Mouse (Mus musculus) brain, adult 2 months (tissue): ENCODE data around the gene Zfp39.
A peak's percentile ranks its signal among the peaks of the same experiment; 100 is the strongest.
"Not testable (repeated sequence)": the region's sequence is repeated elsewhere in the genome, so short reads cannot be mapped to it uniquely, and the experiment has no call there.

Source experiments
- DNase-seq: peaks from one replicate; pipeline ENCODE4 v3.0.0; 2011; ENCODE audit warnings: low read depth, low spot score

The Zfp39 gene

DNA sequence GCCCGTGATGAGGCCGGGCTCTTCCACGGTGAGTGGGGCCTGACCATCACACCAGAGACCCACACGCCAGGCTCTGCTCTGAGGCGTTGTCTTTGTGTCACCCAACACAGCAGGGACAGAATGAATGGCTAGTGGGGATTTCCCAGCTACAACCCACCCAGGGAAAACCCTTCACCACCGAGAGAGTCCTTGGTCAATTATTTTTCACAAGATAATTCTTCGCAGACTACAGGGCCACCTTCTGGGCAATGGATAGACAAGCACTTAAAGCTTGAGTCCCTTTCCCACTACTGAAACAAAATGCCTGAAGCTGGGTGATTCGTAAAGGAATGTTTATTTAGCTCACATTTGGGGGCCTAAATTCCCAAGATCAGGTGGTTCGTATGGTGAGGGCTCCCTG, 18.4 kb upstream of the Zfp39 start:
- no peak for DNase-seq

DNA sequence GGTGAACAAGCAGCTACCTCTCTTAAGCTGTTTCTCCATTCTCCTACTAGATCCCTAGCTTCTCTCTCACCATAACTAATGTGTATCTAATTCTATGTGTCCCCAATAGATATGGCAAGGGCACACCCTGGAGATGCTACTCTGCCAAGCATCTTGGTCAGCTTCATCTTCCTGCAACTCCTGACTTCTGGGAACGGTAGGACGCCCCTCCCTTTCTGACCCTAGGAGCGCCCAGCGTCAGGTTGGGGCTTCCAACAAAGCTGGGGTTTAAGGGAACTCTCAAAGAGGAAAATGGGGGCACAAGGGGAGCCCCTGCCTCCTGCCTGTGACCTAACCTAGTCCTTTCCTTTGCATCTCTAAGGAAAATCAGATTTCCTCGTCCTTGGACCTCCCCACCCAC, 14.7 kb upstream of the Zfp39 start:
- no peak for DNase-seq

DNA sequence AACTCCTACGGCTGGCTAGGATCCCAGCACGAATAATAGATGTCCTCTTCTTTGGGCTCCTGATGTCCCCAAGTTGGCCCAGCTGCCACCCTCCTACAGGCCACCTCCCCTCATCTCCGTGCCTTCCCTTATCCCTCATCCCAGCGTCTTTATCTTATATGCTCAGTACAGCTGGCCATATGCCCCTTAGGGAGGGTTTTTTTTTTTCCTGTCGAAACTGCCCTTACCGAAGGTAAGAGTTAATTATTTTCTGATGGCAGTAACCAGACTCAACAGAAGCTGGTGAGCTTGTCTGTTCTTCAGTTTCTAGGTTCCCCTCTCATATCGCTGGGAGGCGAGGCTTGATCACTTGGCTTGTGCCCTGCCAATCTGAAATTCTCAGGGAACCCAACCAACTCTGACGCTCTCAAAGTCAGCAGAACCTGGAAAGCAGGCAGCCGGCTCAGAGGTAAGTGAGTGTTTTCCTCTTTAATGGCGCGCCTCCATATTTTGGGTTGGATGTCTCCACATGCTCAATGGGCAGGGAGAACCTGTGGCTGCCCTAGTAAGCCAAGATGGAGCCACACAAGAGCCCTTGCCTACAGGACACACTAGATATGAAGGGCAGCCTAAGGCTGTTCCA, 13.8 kb upstream of the Zfp39 start, which contains the start of gene Btnl10:
Btnl10 (plus strand) TSS at position 164 of the 622 bp plus-strand sequence.
- DNase-seq, result no peak

DNA sequence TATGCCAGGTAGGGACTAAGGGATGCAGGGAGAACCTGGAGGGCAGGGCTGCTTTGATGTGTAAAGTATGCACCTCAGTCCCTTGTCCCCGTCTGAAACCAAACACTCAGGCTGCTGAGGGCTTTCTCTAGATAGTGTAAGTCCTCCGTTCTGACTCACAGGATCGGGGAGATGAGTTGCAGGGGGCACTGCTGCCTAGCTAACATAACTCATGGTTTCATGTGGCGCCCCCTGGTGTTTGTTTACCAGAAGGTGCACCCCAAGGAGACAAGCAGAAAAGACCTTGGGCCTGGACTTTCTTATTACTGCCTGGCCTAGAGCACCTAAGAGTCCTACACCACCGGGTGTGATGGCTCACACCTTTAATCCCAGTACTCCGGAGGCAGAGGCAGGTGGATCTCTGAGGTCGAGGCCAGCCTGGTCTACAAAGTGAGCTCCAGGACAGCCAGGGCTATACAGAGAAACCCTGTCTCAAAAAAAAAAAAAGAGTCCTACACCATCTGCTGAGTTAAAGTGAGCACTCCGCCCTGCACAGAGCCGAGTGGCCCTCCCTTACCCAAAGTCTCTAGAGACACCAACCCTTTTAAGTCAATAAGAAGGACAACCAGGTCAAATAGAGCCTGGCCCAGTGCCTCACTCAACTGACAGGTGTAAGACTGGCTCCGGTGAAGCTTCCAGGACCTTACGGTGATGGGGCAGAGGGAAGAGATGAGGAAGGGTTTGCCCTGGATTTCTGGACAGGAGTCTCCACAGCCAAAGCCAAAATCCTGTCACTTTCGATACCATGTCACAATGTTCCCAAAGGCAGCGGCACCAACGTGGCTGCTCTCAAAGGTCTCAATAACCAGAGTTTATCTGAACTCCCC, 13.1 kb upstream of the Zfp39 start:
- peak; percentile 70 for DNase-seq

DNA sequence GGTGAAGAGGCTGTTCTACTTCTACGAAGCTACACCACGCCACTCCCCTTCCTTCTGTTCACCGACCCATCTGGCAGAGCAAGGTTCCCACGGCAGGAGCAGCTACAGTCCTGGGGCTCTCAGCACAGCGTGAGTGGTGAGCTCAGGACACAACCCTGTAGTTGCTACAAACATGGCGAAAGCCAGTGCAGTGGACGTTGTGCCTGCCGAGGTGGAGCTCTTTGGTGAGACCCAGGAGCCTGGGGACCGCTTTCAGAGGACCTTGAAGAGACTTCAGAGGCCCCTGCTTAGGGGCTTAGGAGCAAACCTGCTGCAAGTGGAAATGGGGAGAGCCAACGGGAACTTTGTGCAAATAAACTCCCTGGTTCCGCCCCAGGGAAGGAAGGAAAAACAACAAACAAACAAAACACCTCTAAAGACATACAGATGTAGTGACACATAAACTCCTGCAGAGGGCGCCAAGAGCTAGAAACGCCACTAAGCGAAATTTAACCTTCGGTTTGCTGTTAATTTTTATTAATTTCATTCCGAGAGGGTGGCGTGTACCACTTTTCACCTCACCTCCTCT, 10.5 kb upstream of the Zfp39 start:
- DNase-seq, result peak; percentile 58

DNA sequence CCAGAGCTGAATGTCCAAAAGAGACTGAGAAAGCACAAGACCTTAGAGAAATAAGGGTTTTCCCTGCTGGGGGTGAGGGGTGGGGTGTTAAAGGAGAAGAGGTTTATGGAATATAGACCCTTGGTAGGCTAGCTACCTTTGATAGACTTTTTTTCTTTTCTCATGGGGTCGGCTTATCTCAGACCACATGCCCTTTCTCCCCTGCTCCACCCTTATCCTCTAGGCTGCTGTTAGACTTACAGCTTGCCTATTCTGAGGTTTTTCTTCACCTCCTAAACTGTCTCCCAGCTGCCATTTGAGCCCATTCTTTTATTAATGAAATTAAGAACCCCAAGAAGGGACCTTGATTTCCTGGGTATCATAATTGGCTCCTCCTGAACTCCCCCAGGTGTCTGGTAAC, 9.8 kb upstream of the Zfp39 start:
- no peak for DNase-seq

DNA sequence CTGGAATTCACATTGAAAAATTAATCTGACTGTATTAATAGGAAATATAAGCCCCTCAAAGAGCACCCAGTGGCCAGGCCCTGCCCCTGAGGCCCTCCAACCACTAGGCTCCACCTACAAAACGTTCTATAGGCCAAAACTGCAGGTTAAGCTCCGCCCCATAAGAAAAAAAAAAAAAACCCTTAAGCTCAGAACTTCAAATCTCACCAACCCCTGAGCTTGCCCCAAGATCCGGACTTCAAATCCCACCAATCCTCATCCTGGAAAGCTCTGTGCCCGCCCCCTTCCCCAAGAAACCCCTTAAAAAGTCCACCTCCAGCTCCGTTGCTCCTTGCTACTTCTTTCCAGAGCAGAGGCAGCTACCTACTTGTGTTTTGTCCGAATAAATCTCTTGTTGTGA, 813 bp upstream of the Zfp39 start:
- peak; percentile 69 for DNase-seq

DNA sequence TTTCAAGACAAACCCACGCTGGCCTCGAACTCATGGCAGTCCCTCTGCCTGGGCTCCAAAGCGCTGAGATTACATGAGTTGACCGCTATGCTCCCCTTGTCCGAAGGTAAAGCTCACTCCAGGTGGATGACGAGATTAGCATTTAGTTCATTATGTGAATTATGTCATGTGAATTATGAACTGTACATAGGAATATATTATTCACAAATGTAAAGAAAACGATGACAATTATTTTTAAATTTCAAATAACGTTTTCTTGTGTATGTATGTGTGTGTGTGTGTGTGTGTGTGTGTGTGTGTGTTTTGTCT, 339 bp upstream of the Zfp39 start:
- no peak for DNase-seq

DNA sequence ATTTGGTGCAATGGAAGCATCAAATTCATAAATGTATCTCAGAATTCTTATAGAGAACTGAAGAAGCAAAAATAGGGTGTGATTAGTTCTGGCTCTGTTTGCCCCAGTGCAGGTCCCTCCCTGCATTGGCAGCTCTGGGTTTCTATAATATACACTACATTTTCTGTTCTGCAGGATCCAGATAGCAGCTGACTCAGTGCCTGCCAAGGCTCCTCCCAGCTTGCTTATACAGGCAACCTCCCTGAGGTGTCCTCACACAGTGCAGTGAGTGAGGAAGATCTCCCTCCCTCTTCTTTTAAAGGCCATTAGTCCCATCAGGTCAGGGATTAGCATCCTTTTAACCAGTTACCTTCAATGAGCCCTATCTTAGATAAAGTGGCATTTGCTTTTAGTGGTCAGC, 2.9 kb downstream of the Zfp39 start:
- peak; percentile 15 for DNase-seq

DNA sequence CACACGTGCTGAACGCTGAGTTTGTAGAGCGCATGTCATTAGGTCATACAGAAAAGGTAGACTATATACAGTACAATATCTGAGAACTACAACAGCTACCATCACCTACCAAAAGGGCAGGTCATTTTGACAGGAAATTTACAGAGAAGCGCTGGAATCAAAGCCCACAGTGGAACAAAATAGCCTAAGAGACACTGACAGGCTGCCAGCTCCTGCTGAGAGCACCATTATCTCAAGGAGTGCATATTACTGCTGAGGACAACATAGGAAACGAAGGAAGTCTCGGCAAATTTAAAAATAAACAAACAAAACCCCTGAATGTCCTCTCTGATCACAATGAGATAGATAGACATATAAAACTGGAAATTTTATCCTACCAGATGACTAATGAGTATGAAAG, 6.5 kb downstream of the Zfp39 start:
- peak; percentile 20 for DNase-seq

DNA sequence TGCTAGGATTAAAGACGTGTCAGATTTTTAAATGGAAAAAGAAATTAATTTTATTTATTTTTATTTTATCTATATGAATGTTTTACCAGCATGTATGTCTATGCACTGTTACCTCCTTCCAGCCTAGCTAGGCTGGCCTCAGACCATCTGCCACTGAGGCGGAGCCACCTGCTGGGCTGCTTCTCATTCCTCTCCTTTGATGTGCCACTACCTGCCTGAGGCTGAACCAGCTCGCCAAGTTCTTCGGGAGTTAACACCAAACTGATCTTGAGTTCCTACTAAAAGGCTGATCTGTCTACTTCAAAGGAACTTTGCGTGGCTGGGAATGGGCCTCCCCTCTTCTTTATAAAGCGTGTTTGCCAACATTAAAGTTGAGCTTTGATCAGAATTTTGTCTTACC, 9.6 kb downstream of the Zfp39 start:
- peak; percentile 22 for DNase-seq

DNA sequence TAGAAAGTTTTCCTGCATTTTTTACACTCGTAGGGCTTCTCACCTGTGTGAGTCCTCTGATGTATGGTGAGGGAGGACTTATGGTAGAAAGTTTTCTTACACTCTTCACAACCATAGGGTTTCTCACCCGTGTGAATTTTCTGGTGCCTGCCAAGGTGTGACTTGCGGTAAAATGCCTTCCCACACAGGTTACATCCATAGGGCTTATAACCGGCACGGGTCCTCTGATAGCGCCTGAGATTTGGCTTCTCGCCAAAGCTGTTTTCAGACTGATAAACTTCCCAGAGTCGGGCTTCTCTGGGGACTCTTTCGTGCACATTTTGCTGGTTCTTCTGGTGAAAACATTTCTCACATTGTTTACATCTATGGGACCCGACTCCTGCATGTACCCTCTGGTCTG, 13.5 kb downstream of the Zfp39 start:
- no peak for DNase-seq

DNA sequence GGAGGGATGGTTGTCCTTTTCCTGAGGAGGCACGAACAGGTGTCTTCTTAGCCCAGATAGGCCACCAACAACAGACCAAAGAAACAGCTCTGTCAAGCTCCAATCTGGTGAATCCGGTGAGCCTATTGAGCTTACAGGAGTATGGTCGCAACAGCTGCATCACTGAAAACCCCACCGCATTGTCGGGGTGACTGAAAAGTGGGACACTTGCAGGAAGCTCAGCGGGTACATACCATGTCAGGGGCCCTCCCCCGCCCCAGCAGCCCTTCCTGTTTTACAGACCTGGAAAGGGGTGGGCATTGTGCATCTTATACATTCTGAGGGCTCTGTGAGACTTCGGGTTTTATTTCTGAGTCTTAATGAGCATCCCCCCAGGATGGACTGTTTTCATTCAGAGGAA, 20.3 kb downstream of the Zfp39 start:
- no peak for DNase-seq

DNA sequence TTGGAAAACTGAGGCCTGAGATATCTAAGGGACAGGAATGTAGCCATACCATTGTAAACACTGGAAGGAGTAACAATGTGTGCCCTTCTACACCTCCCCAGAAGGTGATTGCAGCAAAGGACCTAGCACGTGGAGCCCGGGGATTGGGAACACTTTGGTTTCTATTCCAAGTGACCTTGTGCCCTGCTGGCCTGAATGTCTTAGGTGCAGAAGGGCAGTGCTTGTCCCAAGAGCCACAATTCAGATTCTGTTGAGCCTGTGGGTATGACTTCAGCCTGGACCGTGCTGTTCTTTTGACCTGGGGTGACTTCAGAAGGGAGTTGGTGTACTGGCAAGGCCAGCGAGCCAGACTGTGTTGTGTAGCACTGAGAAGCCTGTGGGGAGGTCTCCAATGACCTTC, 33.1 kb downstream of the Zfp39 start:
- DNase-seq, result no peak

DNA sequence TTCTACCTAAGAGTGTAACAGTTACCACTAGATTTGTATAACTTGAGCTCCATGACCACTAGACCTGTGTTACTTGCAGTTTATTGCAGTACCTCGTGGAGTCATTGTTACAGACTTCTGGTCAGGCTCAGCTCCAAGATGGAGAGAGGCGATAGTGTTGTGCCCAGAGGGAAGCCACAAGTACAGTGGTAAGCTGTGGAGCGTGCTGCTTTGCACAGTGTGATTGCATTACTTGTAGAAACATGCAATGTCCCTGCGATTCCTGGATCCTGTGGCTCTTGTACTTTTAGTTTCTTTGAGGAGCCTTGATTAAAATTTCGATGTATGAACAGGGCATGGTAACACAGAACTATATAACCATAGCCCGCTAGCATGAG, 36.1 kb downstream of the Zfp39 start:
- DNase-seq, result no peak

DNA sequence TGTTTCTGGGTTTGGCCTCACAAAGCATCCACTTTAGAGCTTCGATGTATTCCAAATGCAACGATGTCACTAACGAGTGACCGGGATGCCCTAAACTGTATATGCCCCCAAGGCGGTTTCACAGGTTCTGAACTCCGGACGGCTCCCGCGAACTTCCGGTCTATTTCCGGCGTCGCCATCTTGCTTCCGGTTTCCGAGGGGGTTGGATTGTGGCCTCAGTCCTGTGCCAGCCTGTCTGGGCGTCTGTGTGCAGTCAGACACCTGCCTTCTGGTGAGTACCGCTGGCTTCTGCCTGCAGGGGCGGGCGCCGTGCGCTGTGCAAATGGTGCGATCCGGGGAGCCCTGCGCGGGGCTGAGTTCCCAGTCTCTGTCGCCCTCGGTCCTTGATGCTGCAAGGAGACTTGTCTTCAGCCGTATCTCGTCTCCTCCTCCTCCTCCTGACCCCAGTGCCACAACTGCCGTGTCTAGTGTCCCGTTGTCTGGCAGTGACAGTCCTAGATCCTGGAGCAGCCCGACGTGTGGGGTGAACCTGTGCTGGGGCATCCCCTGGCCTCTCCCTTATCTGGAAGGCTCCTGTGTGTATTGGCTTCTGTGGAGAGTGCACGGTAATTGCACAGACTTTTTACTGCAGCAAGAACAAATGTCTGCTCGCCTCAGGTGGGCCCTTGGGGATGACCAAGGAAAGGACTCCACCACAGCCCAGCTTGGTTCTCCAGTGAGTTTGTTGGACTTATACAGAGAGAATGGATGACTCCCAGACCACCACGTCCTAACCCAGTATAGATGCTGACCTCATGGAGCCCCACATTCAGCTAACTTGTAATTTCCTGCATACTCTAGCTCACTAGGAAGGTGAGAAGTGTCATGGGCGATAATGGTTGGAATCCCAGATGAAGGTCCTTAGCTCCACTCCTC, 36.7 kb downstream of the Zfp39 start, which contains the start of gene 2810021J22Rik:
2810021J22Rik (plus strand) TSS at position 178 of the 915 bp plus-strand sequence.
- DNase-seq, result peak; percentile 92

DNA sequence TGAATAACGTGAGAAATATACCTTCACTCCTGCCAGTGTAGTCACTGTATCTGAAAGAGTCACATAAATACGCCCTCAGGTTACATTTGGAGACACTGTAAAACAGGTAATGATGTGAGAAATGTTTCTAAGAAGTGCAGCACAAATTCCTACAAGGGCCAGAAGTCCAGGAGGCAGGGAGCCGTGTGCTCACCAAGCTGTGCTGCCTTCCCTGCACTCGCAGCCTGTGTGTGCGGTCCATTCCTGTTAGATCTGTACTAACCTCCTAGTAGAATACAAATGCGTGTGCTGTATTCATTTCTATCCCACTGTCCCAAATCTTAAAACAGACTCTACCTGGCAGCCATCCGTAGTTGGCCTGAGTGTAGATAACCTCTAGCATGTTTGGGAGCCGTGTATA, 43.3 kb downstream of the Zfp39 start:
- DNase-seq, result no peak

DNA sequence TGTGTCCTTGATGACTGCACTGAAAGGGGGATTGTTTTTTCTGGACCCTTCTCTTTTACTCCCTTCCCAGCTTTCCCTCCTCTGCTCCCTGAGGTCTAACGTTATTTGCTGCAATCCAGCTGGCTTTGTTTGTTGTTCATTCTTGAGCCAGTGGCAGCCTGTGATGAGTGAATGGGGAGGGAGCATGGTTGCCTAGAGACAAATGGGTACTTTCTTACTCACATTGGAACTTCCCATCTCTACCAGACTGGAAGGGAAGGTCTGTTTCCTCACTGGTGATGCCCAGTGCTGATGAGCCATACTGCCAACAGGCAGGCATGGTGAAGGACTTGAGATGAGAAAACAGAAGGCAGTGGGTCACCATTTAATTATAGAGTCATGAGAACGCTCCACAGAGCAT, 54.3 kb downstream of the Zfp39 start:
- DNase-seq, result no peak

DNA sequence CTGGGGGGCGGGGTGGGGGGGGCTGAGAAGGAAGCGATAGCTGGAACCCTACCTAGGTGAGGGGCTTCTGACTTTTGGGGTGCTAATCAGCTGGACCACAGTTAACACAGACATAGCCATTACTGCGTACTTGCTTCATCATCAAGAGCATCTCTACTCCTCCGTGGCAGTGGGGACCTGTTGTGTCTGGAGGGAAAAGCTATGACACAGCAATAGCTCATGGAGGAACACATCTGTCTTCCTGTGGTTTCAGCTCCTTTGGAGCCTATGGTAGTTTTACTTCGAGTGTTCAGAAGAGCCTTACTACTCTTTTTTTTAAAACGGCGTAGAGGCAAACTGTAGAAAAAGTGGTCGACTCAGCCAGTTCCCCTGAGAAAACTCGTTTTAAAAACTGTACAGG, 56.4 kb downstream of the Zfp39 start:
- DNase-seq, result peak; percentile 20

DNA sequence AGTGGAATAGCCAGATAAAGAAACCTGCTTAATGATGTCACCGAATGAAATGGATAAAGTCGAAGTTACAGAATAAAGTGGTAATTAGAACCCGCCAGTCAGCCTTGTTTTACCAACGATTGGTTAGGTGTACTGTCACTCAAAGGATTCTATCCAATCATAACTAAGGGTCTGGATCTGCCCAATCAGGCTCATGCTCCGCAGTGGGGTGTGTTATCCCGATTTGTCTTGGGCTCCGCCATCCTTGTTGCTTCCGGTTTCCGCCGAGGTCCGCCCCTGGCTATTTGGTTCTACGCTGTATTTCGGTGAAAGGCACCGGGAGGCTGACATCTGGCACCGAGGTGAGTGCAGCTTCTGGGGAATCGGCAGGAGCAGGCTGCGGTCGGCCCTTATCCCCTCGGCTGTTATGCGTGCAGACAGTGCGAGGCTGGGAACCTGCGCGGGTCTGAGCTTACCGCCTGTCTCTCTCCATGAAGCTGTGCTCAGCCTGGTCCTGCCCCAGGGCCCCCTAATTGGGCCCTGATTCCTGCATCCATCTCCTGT, 57.0 kb downstream of the Zfp39 start, which contains the start of gene Gm12258:
Gm12258 (plus strand) TSS at position 240 of the 543 bp plus-strand sequence.
- DNase-seq, result peak; percentile 99

DNA sequence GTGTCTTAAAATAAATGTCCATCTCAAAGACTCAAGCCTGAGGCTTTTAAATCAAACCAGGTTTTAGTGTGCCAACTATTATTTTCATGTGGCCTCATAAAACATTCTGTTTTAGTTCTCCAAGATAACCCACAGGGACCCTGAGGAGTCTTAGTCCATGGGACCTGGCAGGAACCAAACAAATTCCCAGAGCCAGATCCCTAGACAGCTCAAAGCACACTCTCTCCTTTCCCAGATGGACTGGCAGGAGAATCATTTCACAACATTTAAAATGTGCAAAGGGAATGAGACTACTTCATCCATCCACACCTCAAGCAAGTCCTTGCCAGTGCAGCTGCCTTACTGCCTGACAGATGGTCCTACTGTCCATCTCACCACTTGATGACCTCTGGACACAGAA, 65.1 kb downstream of the Zfp39 start, which contains the start of gene Olfr311:
Olfr311 (plus strand) TSS at position 301 of the 400 bp plus-strand sequence.
- DNase-seq, result not testable (repeated sequence)
